Mouse (Mus musculus) stomach, postnatal 0 days (tissue): ENCODE data around the gene Sox5.

ENCODE experiments used
- CTCF ChIP-seq: IDR thresholded peaks from 2 replicates; pipeline ENCODE4 v1.5.1; 2016; ENCODE audit warnings: antibody characterized with exemption, low read depth, mild to moderate bottlenecking, moderate library complexity
- EP300 ChIP-seq: optimal IDR thresholded peaks from 2 replicates; pipeline ENCODE3; 2016; ENCODE audit warnings: antibody characterized with exemption

- no peak for TF ChIP-seq CTCF
- TF ChIP-seq EP300: no peak
Measured at GRCm38 (mm10) chr6:144704962-144705361, 76.8 kb downstream of the Sox5 start.
